Mouse (Mus musculus) ES-Bruce4 (cell line): Measurements from ENCODE around the gene Arl13b.

Source experiments
- CTCF ChIP-seq: IDR thresholded peaks from one replicate; pipeline ENCODE4 v1.8.1; 2011; ENCODE audit warnings: low read depth, low read length
- EP300 ChIP-seq: IDR thresholded peaks from 2 replicates; pipeline ENCODE4 v1.6.1; 2011; ENCODE audit warnings: low read depth, low read length; ENCODE audit not compliant: insufficient read depth

GRCm38 (mm10) chr16:62810855-62811254 lies 36.0 kb downstream of the Arl13b start:
- TF ChIP-seq EP300 (no peak), CTCF (no peak)
